Mouse (Mus musculus) bone marrow, adult 2 months (tissue): ENCODE results near the gene Ecsit. TPM values are rescaled to one million over a fixed set of nuclear protein-coding genes. Genes with fewer than 3 reads are reported as not detected.
"Not testable (repeated sequence)": the region's sequence is repeated elsewhere in the genome, so short reads cannot be mapped to it uniquely, and the experiment has no call there.

Source experiments
- H3K27ac ChIP-seq: fragments of 200-500 bp; 2 replicates; pipeline ENCODE4 v1.5.1; 2012; ENCODE audit warnings: low read depth, mild to moderate bottlenecking, control low read depth, inconsistent platforms, low read length; ENCODE audit not compliant: control insufficient read depth, poor library complexity, insufficient read depth
- H3K4me1 ChIP-seq: fragments of 200-500 bp; 2 replicates; pipeline ENCODE4 v1.6.1; 2011; ENCODE audit warnings: low read length; ENCODE audit not compliant: control insufficient read depth, insufficient read depth
- H3K4me3 ChIP-seq: fragments of 200-500 bp; replicated peaks from 2 replicates; pipeline ENCODE3; 2011; ENCODE audit warnings: mild to moderate bottlenecking, low read depth, low read length, control low read depth; ENCODE audit not compliant: control insufficient read depth
- CTCF ChIP-seq: fragments of 200-500 bp; IDR thresholded peaks from 2 replicates; pipeline ENCODE4 v1.5.1; 2011; ENCODE audit warnings: low read length, control low read depth; ENCODE audit not compliant: control insufficient read depth, insufficient read depth
- POLR2A ChIP-seq: fragments of 200-500 bp; IDR thresholded peaks from 2 replicates; pipeline ENCODE4 v1.6.1; 2011; ENCODE audit warnings: low read depth, mild to moderate bottlenecking, control low read depth, low read length, borderline replicate concordance; ENCODE audit not compliant: control insufficient read depth
- WGBS: fragments of 180-500 bp; shearing (Covaris S2); methylation state at CpG from one replicate; pipeline ENCODE4 v1.1.7; 2018; 5-methylcytosine and 5-hydroxymethylcytosine counted together
- polyA plus RNA-seq: library from polyadenylated mRNA; stranded (reverse); fragments of >200 nt; gene quantifications from 2 replicates; pipeline ENCODE4 v1.2.4, GENCODE M21; 2011; ENCODE audit warnings: low replicate concordance; ENCODE audit not compliant: missing spikeins, insufficient read depth, insufficient read length

Ecsit gene
- polyA plus RNA-seq, 1 experiment, result 18.7 TPM

- Histone ChIP-seq H3K4me1 (no peaks in the 10 kb centered on the region), H3K4me3 (no peak overlapping the region), H3K27ac (no peak overlapping the region)
- 92% methylated on average over 23 of the region's 23 CpGs for WGBS
- no peak for TF ChIP-seq CTCF
- TF ChIP-seq POLR2A, result no peak
Measured at GRCm38 (mm10) chr9:22076223-22076622, 9.0 kb downstream of the Ecsit start.

GRCm38 (mm10) chr9:22075778-22076177, 9.5 kb downstream of the Ecsit start:
- not testable (repeated sequence) for H3K4me1 ChIP-seq, H3K27ac ChIP-seq, H3K4me3 ChIP-seq
- WGBS, result 78% methylated on average over 5 of the region's 5 CpGs

- Histone ChIP-seq H3K27ac (no peak overlapping the region), H3K4me3 (no peak overlapping the region), H3K4me1 (no peaks in the 10 kb centered on the region; the same call in none of the 2 replicates)
- TF ChIP-seq POLR2A (no peak), CTCF (no peak)
- WGBS, result 84% methylated on average over 4 of the region's 4 CpGs
Measured at GRCm38 (mm10) chr9:22072276-22072675, 13.0 kb downstream of the Ecsit start.

- WGBS, result under 1% methylated on average over 75 of the region's 87 CpGs
- Histone ChIP-seq H3K4me1 (no peaks in the 10 kb centered on the region; the same call in none of the 2 replicates), H3K27ac (peak within 1 kb of the TSS; percentile 96), H3K4me3 (peak within 1 kb of the TSS; percentile 92)
- TF ChIP-seq POLR2A, result peak; percentile 10; the same call in 1 of the 2 replicates
- no peak for TF ChIP-seq CTCF
Measured at GRCm38 (mm10) chr9:22070791-22071573, 14.3 kb downstream of the Ecsit start, which contains the start of the genes Gm49318 and Zfp653. TSS of gene Gm49318 (minus strand) at chr9:22071259. TSS of gene Zfp653 (minus strand) at chr9:22071376.

- peak overlapping the region; percentile 96; the same call in 1 of the 2 replicates for H3K27ac ChIP-seq
- WGBS, result 56% methylated on average over 4 of the region's 4 CpGs
Measured at GRCm38 (mm10) chr9:22069881-22070553, 15.2 kb downstream of the Ecsit start.

GRCm38 (mm10) chr9:22067195-22067594, 18.0 kb downstream of the Ecsit start:
- Histone ChIP-seq H3K4me3 (no peak overlapping the region), H3K4me1 (no peaks in the 10 kb centered on the region; the same call in none of the 2 replicates), H3K27ac (no peak overlapping the region)
- WGBS, result 89% methylated on average over 5 of the region's 5 CpGs
- TF ChIP-seq POLR2A (no peak), CTCF (no peak)

More at GRCm38 (mm10) chr9:22069881-22070553, 15.2 kb downstream of the Ecsit start:
- no peaks in the 10 kb centered on the region; the same call in none of the 2 replicates for H3K4me1 ChIP-seq
- H3K4me3 ChIP-seq, result peak overlapping the region; percentile 92
- TF ChIP-seq POLR2A, result no peak
- TF ChIP-seq CTCF, result no peak

GRCm38 (mm10) chr9:22066433-22066832, 18.8 kb downstream of the Ecsit start:
- Histone ChIP-seq H3K4me3 (no peak overlapping the region), H3K4me1 (no peaks in the 10 kb centered on the region; the same call in none of the 2 replicates), H3K27ac (no peak overlapping the region)
- TF ChIP-seq CTCF, result peak; percentile 91
- no peak for TF ChIP-seq POLR2A
- 71% methylated on average over 3 of the region's 3 CpGs for WGBS

- 94% methylated on average over 11 of the region's 11 CpGs for WGBS
- Histone ChIP-seq H3K27ac (no peak overlapping the region), H3K4me3 (no peak overlapping the region), H3K4me1 (no peaks in the 10 kb centered on the region; the same call in none of the 2 replicates)
- TF ChIP-seq POLR2A (no peak), CTCF (no peak)
Measured at GRCm38 (mm10) chr9:22065642-22066041, 19.6 kb downstream of the Ecsit start.
